Mouse (Mus musculus): ENCODE measurements around the gene Synj2. TPM values are rescaled to one million over a fixed set of nuclear protein-coding genes. Genes with fewer than 3 reads are reported as not detected.
A peak's percentile ranks its signal among the peaks of the same experiment; 100 is the strongest.

Synj2 gene
- 10 to 100 TPM; 47.4 to 52.1 TPM for total RNA-seq (2021)
- long read RNA-seq, experiment 1, partial matches to known transcripts: 6 of 24 reads
- long read RNA-seq, experiment 1, other reads (novel, unspliced or antisense): 18 of 24 reads
- long read RNA-seq, experiment 2, full-length matches to known transcripts: 1 of 19 reads
- long read RNA-seq, experiment 2, partial matches to known transcripts: 4 of 19 reads
- long read RNA-seq, experiment 2, other reads (novel, unspliced or antisense): 14 of 19 reads

- peak in 1 of 2 experiments; percentile 28 for DNase-seq (ENCODE audit: low spot score in 2 of 2)
Measured at GRCm38 (mm10) chr17:5941230-5942043, at the start of gene Synj2. Gene Synj2 (plus strand): TSS chr17:5941280.

GRCm38 (mm10) chr17:5891933-5892683, 49.0 kb upstream of the Synj2 start:
- DNase-seq (ENCODE audit: low spot score in 2 of 2): no peak

- DNase-seq (ENCODE audit: low spot score in 2 of 2): no peak
Measured at GRCm38 (mm10) chr17:5893092-5893491, 48.0 kb upstream of the Synj2 start.

- DNase-seq (ENCODE audit: low spot score in 2 of 2): no peak
Measured at GRCm38 (mm10) chr17:5893574-5894148, 47.4 kb upstream of the Synj2 start.

- no peak for DNase-seq (ENCODE audit: low spot score in 2 of 2)
Measured at GRCm38 (mm10) chr17:5896066-5896465, 45.0 kb upstream of the Synj2 start.

- no peak for DNase-seq (ENCODE audit: low spot score in 2 of 2)
Measured at GRCm38 (mm10) chr17:5896607-5897006, 44.5 kb upstream of the Synj2 start.

- no peak for DNase-seq (ENCODE audit: low spot score in 2 of 2)
Measured at GRCm38 (mm10) chr17:5897326-5898200, 43.5 kb upstream of the Synj2 start.

- DNase-seq (ENCODE audit: low spot score in 2 of 2): no peak
Measured at GRCm38 (mm10) chr17:5899251-5899650, 41.8 kb upstream of the Synj2 start.

GRCm38 (mm10) chr17:5901381-5901780, 39.7 kb upstream of the Synj2 start:
- no peak for DNase-seq (ENCODE audit: low spot score in 2 of 2)

GRCm38 (mm10) chr17:5903630-5904301, 37.3 kb upstream of the Synj2 start:
- DNase-seq (ENCODE audit: low spot score in 2 of 2): no peak

GRCm38 (mm10) chr17:5909681-5910080, 31.4 kb upstream of the Synj2 start:
- no peak for DNase-seq (ENCODE audit: low spot score in 2 of 2)

- peak; percentile 57 to 82 for DNase-seq (ENCODE audit: low spot score in 2 of 2)
Measured at GRCm38 (mm10) chr17:5911591-5911990, 29.5 kb upstream of the Synj2 start.

GRCm38 (mm10) chr17:5912797-5913196, 28.3 kb upstream of the Synj2 start:
- no peak for DNase-seq (ENCODE audit: low spot score in 2 of 2)

- no peak for DNase-seq (ENCODE audit: low spot score in 2 of 2)
Measured at GRCm38 (mm10) chr17:5914217-5914616, 26.9 kb upstream of the Synj2 start.

GRCm38 (mm10) chr17:5921954-5922353, 19.1 kb upstream of the Synj2 start:
- DNase-seq (ENCODE audit: low spot score in 2 of 2): no peak

GRCm38 (mm10) chr17:5923281-5923680, 17.8 kb upstream of the Synj2 start:
- DNase-seq (ENCODE audit: low spot score in 2 of 2): peak; percentile 54 to 65

GRCm38 (mm10) chr17:5924238-5924637, 16.8 kb upstream of the Synj2 start:
- DNase-seq (ENCODE audit: low spot score in 2 of 2): no peak

- DNase-seq (ENCODE audit: low spot score in 2 of 2): no peak
Measured at GRCm38 (mm10) chr17:5926710-5927109, 14.4 kb upstream of the Synj2 start.

- no peak for DNase-seq (ENCODE audit: low spot score in 2 of 2)
Measured at GRCm38 (mm10) chr17:5929031-5929430, 12.0 kb upstream of the Synj2 start.

GRCm38 (mm10) chr17:5932161-5932560, 8.9 kb upstream of the Synj2 start:
- no peak for DNase-seq (ENCODE audit: low spot score in 2 of 2)

Measured in layer of hippocampus, postnatal 14 days (tissue).